Mouse (Mus musculus): ENCODE measurements at regions not wholly inside any gene's neighbourhood (a gene's known extent, or its start where the extent isn't known, plus 50 kb on each side); places are given as distances from the start of the nearest gene placed in this dataset.
"Not testable (repeated sequence)": the region's sequence is repeated elsewhere in the genome, so short reads cannot be mapped to it uniquely, and the experiment has no call there.

- Histone ChIP-seq H3K4me3 (ENCODE audit: low read depth, low read length) (no peak overlapping the region), H3K36me3 (replicated peaks) (no peaks in the 10 kb centered on the region), H3K27me3 (ENCODE audit: insufficient read depth, low read length) (no peaks in the 10 kb centered on the region), H3K4me1 (ENCODE audit: insufficient read depth, low read depth, low read length) (no peaks in the 10 kb centered on the region), H3K9me3 (replicated peaks) (peaks cover 25% of the 10 kb centered on the region)
- DNase-seq (ENCODE audit: low spot score) (no peak), ATAC-seq (ENCODE audit: extremely low read depth, insufficient number of reproducible peaks, low FRiP score, poor library complexity, severe bottlenecking) (no peak)
- TF ChIP-seq CTCF (IDR thresholded peaks at IDR 0.05; ENCODE audit: low read depth, low read length), result no peak
- TF ChIP-seq GATA1 (IDR thresholded peaks at IDR 0.05; ENCODE audit: borderline replicate concordance, low read length), result no peak
- TF ChIP-seq POLR2AphosphoS5 (IDR thresholded peaks at IDR 0.05; ENCODE audit: insufficient replicate concordance, low read depth, low read length), result no peak
- TF ChIP-seq TAL1 (conservative IDR thresholded peaks at IDR 0.05; ENCODE audit: low read depth, low read length), result no peak
- TF ChIP-seq GATA2 (IDR thresholded peaks at IDR 0.05; ENCODE audit: borderline replicate concordance, low read depth, low read length), result no peak
Measured at GRCm38 (mm10) chr3:120342747-120343377, 558.6 kb upstream of the Ptbp2 start.

GRCm38 (mm10) chr3:120341882-120342281 lies 557.6 kb upstream of the Ptbp2 start:
- DNase-seq (ENCODE audit: low spot score), result no peak
- no peak for ATAC-seq (ENCODE audit: extremely low read depth, insufficient number of reproducible peaks, low FRiP score, poor library complexity, severe bottlenecking)

GRCm38 (mm10) chr3:120335843-120336585 lies 551.7 kb upstream of the Ptbp2 start:
- no peak overlapping the region for H3K4me3 ChIP-seq (ENCODE audit: low read depth, low read length)
- H3K27me3 ChIP-seq (ENCODE audit: insufficient read depth, low read length), result no peaks in the 10 kb centered on the region
- no peaks in the 10 kb centered on the region for H3K4me1 ChIP-seq (ENCODE audit: insufficient read depth, low read depth, low read length)
- TF ChIP-seq CTCF (IDR thresholded peaks at IDR 0.05; ENCODE audit: low read depth, low read length), result no peak
- no peak for TF ChIP-seq GATA2 (IDR thresholded peaks at IDR 0.05; ENCODE audit: borderline replicate concordance, low read depth, low read length)
- no peak for TF ChIP-seq TAL1 (conservative IDR thresholded peaks at IDR 0.05; ENCODE audit: low read depth, low read length)
- no peak for TF ChIP-seq GATA1 (IDR thresholded peaks at IDR 0.05; ENCODE audit: borderline replicate concordance, low read length)
- no peak for TF ChIP-seq POLR2AphosphoS5 (IDR thresholded peaks at IDR 0.05; ENCODE audit: insufficient replicate concordance, low read depth, low read length)
- no peak for ATAC-seq (ENCODE audit: extremely low read depth, insufficient number of reproducible peaks, low FRiP score, poor library complexity, severe bottlenecking)
- DNase-seq (ENCODE audit: low spot score), result no peak
- peaks cover 15% of the 10 kb centered on the region for H3K9me3 ChIP-seq (replicated peaks)
- no peaks in the 10 kb centered on the region for H3K36me3 ChIP-seq (replicated peaks)

More at GRCm38 (mm10) chr3:120341882-120342281, 557.6 kb upstream of the Ptbp2 start:
- Histone ChIP-seq H3K27me3 (ENCODE audit: insufficient read depth, low read length) (no peaks in the 10 kb centered on the region), H3K4me3 (ENCODE audit: low read depth, low read length) (no peak overlapping the region), H3K9me3 (replicated peaks) (peaks cover 28% of the 10 kb centered on the region), H3K36me3 (replicated peaks) (no peaks in the 10 kb centered on the region), H3K4me1 (ENCODE audit: insufficient read depth, low read depth, low read length) (no peaks in the 10 kb centered on the region)
- TF ChIP-seq POLR2AphosphoS5 (IDR thresholded peaks at IDR 0.05; ENCODE audit: insufficient replicate concordance, low read depth, low read length) (no peak), GATA1 (IDR thresholded peaks at IDR 0.05; ENCODE audit: borderline replicate concordance, low read length) (no peak), CTCF (IDR thresholded peaks at IDR 0.05; ENCODE audit: low read depth, low read length) (no peak), TAL1 (conservative IDR thresholded peaks at IDR 0.05; ENCODE audit: low read depth, low read length) (no peak), GATA2 (IDR thresholded peaks at IDR 0.05; ENCODE audit: borderline replicate concordance, low read depth, low read length) (no peak)

DNA sequence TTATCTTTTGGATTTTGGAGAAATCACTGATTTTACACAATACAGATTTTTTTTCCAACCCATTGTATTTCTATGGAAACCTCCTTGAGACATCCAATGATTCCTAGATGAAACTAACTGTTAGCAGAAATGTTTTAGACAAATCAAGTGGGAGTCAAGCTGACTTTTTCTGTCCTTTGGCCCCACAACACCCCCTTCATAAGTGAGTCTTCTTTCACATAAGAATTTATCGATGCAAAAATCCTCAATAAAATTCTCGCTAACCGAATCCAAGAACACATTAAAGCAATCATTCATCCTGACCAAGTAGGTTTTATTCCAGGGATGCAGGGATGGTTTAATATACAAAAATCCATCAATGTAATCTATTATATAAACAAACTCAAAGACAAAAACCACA lies 522.8 kb upstream of the Ptbp2 start:
- H3K9me3 ChIP-seq (replicated peaks); H3K4me3 ChIP-seq (ENCODE audit: low read depth, low read length); H3K4me1 ChIP-seq (ENCODE audit: insufficient read depth, low read depth, low read length); ATAC-seq (ENCODE audit: extremely low read depth, insufficient number of reproducible peaks, low FRiP score, poor library complexity, severe bottlenecking); H3K36me3 ChIP-seq (replicated peaks); H3K27me3 ChIP-seq (ENCODE audit: insufficient read depth, low read length); DNase-seq (ENCODE audit: low spot score): not testable (repeated sequence)

GRCm38 (mm10) chr3:120305608-120306007 lies 521.3 kb upstream of the Ptbp2 start:
- no peaks in the 10 kb centered on the region for H3K4me1 ChIP-seq (ENCODE audit: insufficient read depth, low read depth, low read length)
- H3K36me3 ChIP-seq (replicated peaks), result no peaks in the 10 kb centered on the region
- ATAC-seq (ENCODE audit: extremely low read depth, insufficient number of reproducible peaks, low FRiP score, poor library complexity, severe bottlenecking) (no peak), DNase-seq (ENCODE audit: low spot score) (no peak)
- H3K27me3 ChIP-seq (ENCODE audit: insufficient read depth, low read length), result no peaks in the 10 kb centered on the region
- TF ChIP-seq POLR2AphosphoS5 (IDR thresholded peaks at IDR 0.05; ENCODE audit: insufficient replicate concordance, low read depth, low read length) (no peak), GATA2 (IDR thresholded peaks at IDR 0.05; ENCODE audit: borderline replicate concordance, low read depth, low read length) (no peak), CTCF (IDR thresholded peaks at IDR 0.05; ENCODE audit: low read depth, low read length) (no peak), TAL1 (conservative IDR thresholded peaks at IDR 0.05; ENCODE audit: low read depth, low read length) (no peak), GATA1 (IDR thresholded peaks at IDR 0.05; ENCODE audit: borderline replicate concordance, low read length) (no peak)
- H3K4me3 ChIP-seq (ENCODE audit: low read depth, low read length), result no peak overlapping the region
- no peaks in the 10 kb centered on the region for H3K9me3 ChIP-seq (replicated peaks)
